Mouse (Mus musculus) CH12.LX (cell line): ENCODE data around the gene Agpat4. TPM values are rescaled to one million over a fixed set of nuclear protein-coding genes. Genes with fewer than 3 reads are reported as not detected.

Source experiments
- DNase-seq: peaks from one replicate; pipeline ENCODE4 v3.0.0-alpha.2; 2013; ENCODE audit errors: extremely low read depth
- H3K27ac ChIP-seq: 2 replicates; pipeline ENCODE4 v1.5.1; 2012; ENCODE audit warnings: low read depth, mild to moderate bottlenecking, control low read depth, moderate library complexity; ENCODE audit not compliant: insufficient read depth
- H3K27me3 ChIP-seq: replicated peaks from 2 replicates; pipeline ENCODE3; 2012; ENCODE audit warnings: inconsistent platforms
- H3K36me3 ChIP-seq, 2 experiments: replicated peaks in 1 of 2; 2 replicates each; pipeline versions ENCODE3 to v1.6.1; 2012; ENCODE audit warnings: inconsistent platforms in 1 of 2, low read length in 1 of 2, mild to moderate bottlenecking in 1 of 2, mixed read lengths in 1 of 2, moderate library complexity in 1 of 2; ENCODE audit not compliant: control insufficient read depth in 1 of 2, insufficient read depth in 1 of 2
- H3K4me1 ChIP-seq, 2 experiments: 2 replicates each; pipeline ENCODE4 v1.6.1; 2012; ENCODE audit warnings: inconsistent platforms in 1 of 2, moderate library complexity in 1 of 2; ENCODE audit not compliant: insufficient read depth in 2 of 2, control insufficient read depth in 1 of 2
- H3K4me2 ChIP-seq: 2 replicates; pipeline ENCODE4 v1.6.1; 2012; ENCODE audit warnings: low read depth, mild to moderate bottlenecking, control low read depth; ENCODE audit not compliant: poor library complexity, insufficient read depth, severe bottlenecking
- H3K4me3 ChIP-seq, 3 experiments: fragments of 150-350 bp in 1 of 3; sonication (generic) in 1 of 3; replicated peaks in 1 of 3; 2 replicates each; pipeline versions ENCODE3 to v1.5.1; 2011 to 2012; ENCODE audit warnings: low read depth in 2 of 3, low read length in 2 of 3, mild to moderate bottlenecking in 2 of 3, moderate library complexity in 2 of 3, control low read depth in 1 of 3, improper control_type of control experiment in 1 of 3, inconsistent platforms in 1 of 3, mixed read lengths in 1 of 3; ENCODE audit not compliant: poor library complexity in 1 of 3
- H3K79me2 ChIP-seq: replicated peaks from 2 replicates; pipeline ENCODE4 v1.6.1; 2012; ENCODE audit warnings: mild to moderate bottlenecking, moderate library complexity; ENCODE audit not compliant: control insufficient read depth, poor library complexity, insufficient read depth, severe bottlenecking; ENCODE audit errors: extremely low read depth
- H3K9ac ChIP-seq: 2 replicates; pipeline ENCODE4 v1.6.1; 2012; ENCODE audit warnings: low read depth, mild to moderate bottlenecking, control low read depth, moderate library complexity; ENCODE audit not compliant: insufficient read depth
- H3K9me3 ChIP-seq: replicated peaks from 2 replicates; pipeline ENCODE3; 2012; ENCODE audit warnings: low read length, inconsistent platforms, mixed read lengths
- BHLHE40 ChIP-seq: IDR thresholded peaks from 2 replicates; pipeline ENCODE4 v1.6.1; 2011; ENCODE audit warnings: mild to moderate bottlenecking, low read depth, low read length, improper control_type of control experiment
- CHD1 ChIP-seq: IDR thresholded peaks from 2 replicates; pipeline ENCODE4 v1.6.1; 2012; ENCODE audit warnings: low read depth, low read length, improper control_type of control experiment, inconsistent platforms
- CHD2 ChIP-seq: IDR thresholded peaks from 2 replicates; pipeline ENCODE4 v1.6.1; 2011; ENCODE audit warnings: low read length, improper control_type of control experiment
- CTCF ChIP-seq, 2 experiments: IDR thresholded peaks in 1 of 2; conservative IDR thresholded peaks in 1 of 2; 2 replicates each; pipeline ENCODE4 v1.5.1; 2011 to 2012; ENCODE audit warnings: low read depth in 2 of 2, low read length in 2 of 2, improper control_type of control experiment in 1 of 2, inconsistent platforms in 1 of 2, mild to moderate bottlenecking in 1 of 2, moderate library complexity in 1 of 2
- ELF1 ChIP-seq: IDR thresholded peaks from 2 replicates; pipeline ENCODE4 v1.6.1; 2014; ENCODE audit warnings: low read depth, mild to moderate bottlenecking, inconsistent platforms, low read length, improper control_type of control experiment
- EP300 ChIP-seq: IDR thresholded peaks from 2 replicates; pipeline ENCODE4 v1.6.1; 2011; ENCODE audit warnings: low read length, improper control_type of control experiment
- GABPA ChIP-seq: IDR thresholded peaks from 2 replicates; pipeline ENCODE4 v1.6.1; 2012; ENCODE audit warnings: low read depth, low read length, improper control_type of control experiment, inconsistent platforms; ENCODE audit not compliant: insufficient replicate concordance
- IRF4 ChIP-seq: IDR thresholded peaks from 2 replicates; pipeline ENCODE4 v1.6.1; 2014; ENCODE audit warnings: low read depth, mild to moderate bottlenecking, inconsistent platforms, low read length, improper control_type of control experiment
- JUN ChIP-seq: IDR thresholded peaks from 2 replicates; pipeline ENCODE4 v1.6.1; 2011; ENCODE audit warnings: low read depth, mild to moderate bottlenecking, low read length, improper control_type of control experiment, moderate library complexity; ENCODE audit not compliant: insufficient read depth
- JUND ChIP-seq: conservative IDR thresholded peaks from 2 replicates; pipeline ENCODE4 v1.6.1; 2011; ENCODE audit warnings: low read depth, low read length, improper control_type of control experiment
- MAX ChIP-seq: IDR thresholded peaks from 2 replicates; pipeline ENCODE4 v1.6.1; 2011; ENCODE audit warnings: low read length, improper control_type of control experiment
- MAZ ChIP-seq: IDR thresholded peaks from 2 replicates; pipeline ENCODE4 v1.6.1; 2012; ENCODE audit warnings: low read depth, mild to moderate bottlenecking, inconsistent platforms, low read length, improper control_type of control experiment, moderate library complexity
- MXI1 ChIP-seq: IDR thresholded peaks from 2 replicates; pipeline ENCODE4 v1.6.1; 2011; ENCODE audit warnings: mild to moderate bottlenecking, low read depth, low read length, improper control_type of control experiment
- MYC ChIP-seq: IDR thresholded peaks from 2 replicates; pipeline ENCODE4 v1.6.1; 2011; ENCODE audit warnings: low read depth, mild to moderate bottlenecking, improper control_type of control experiment, low read length
- NELFE ChIP-seq: IDR thresholded peaks from 2 replicates; pipeline ENCODE4 v1.6.1; 2011; ENCODE audit warnings: low read depth, low read length, improper control_type of control experiment
- NRF1 ChIP-seq: IDR thresholded peaks from 2 replicates; pipeline ENCODE4 v1.6.1; 2014; ENCODE audit warnings: low read depth, mild to moderate bottlenecking, inconsistent platforms, low read length, improper control_type of control experiment, moderate library complexity
- PAX5 ChIP-seq: IDR thresholded peaks from 2 replicates; pipeline ENCODE4 v1.6.1; 2012; ENCODE audit warnings: low read length, inconsistent platforms, mixed read lengths
- POLR2A ChIP-seq: IDR thresholded peaks from 2 replicates; pipeline ENCODE4 v1.6.1; 2011; ENCODE audit warnings: low read depth, mild to moderate bottlenecking, improper control_type of control experiment, low read length
- POLR2AphosphoS2 ChIP-seq: IDR thresholded peaks from 2 replicates; pipeline ENCODE4 v1.6.1; 2011; ENCODE audit warnings: low read depth, low read length, improper control_type of control experiment
- RAD21 ChIP-seq: IDR thresholded peaks from 2 replicates; pipeline ENCODE4 v1.6.1; 2011; ENCODE audit warnings: low read depth, mild to moderate bottlenecking, low read length, improper control_type of control experiment, moderate library complexity
- TBP ChIP-seq: conservative IDR thresholded peaks from 2 replicates; pipeline ENCODE4 v1.6.1; 2011; ENCODE audit warnings: low read depth, low read length, improper control_type of control experiment
- USF1 ChIP-seq: IDR thresholded peaks from 2 replicates; pipeline ENCODE4 v1.6.1; 2014; ENCODE audit warnings: low read depth, mild to moderate bottlenecking, inconsistent platforms, low read length, improper control_type of control experiment
- USF2 ChIP-seq: conservative IDR thresholded peaks from 2 replicates; pipeline ENCODE4 v1.6.1; 2011; ENCODE audit warnings: low read depth, low read length, improper control_type of control experiment
- ZKSCAN1 ChIP-seq: IDR thresholded peaks from 2 replicates; pipeline ENCODE4 v1.6.1; 2012; ENCODE audit warnings: low read depth, inconsistent platforms, low read length, improper control_type of control experiment, borderline replicate concordance
- dilution Hi-C: fragments of 300-500 bp; cut with MboI; formaldehyde crosslinking; loops from 2 replicates; pipeline ENCODE4 v1.14.3; 2020; ENCODE audit warnings: low sequenced_read_pairs; ENCODE audit not compliant: extremely low pct_unique_long_range_greater_than_20kb, extremely low pct_ligation_motif_present
- in situ Hi-C: fragments of 300-500 bp; cut with MboI; formaldehyde crosslinking; loops from 3 replicates; pipeline ENCODE4 v1.14.3; 2019; ENCODE audit warnings: low sequenced_read_pairs, low pct_ligation_motif_present, low pct_unique_long_range_greater_than_20kb, mixed read lengths
- polyA plus RNA-seq: library from polyadenylated mRNA; unstranded; fragments of >175 nt; gene quantifications from 2 replicates; pipeline ENCODE4 v1.2.1, GENCODE M21; 2012; ENCODE audit warnings: low read depth; ENCODE audit not compliant: insufficient read length
- total RNA-seq, 2 experiments: library from RNA; depleted of rRNA; stranded (reverse); fragments of 300-350 nt in 1 of 2; fragments of >200 nt in 1 of 2; gene quantifications; 2 replicates each; pipeline ENCODE4 v1.2.3; 2012 to 2014

The Agpat4 gene
- total and polyA plus RNA-seq, 3 experiments: 34.7 to 83.2 (median 44.5) TPM

DNA sequence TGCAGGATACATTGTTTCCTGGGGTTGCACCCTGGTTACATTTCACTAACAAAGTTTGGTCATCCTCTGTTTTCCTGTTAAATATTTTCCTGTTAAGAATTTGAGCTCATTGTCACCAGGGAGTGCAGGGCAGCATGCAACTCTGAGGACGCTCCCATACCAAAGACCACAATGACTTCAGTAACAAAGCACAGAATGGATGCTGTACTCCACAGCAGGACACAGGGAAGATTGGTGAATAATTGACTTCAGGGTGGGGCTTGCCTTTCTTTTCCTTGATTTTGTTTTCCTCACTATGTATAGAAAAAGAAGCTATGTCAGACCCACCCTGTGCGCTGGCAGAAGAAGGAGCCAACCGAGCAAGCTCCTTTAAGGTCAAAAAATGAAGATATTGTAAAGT lies 38.2 kb downstream of the Agpat4 start:
- H3K79me2 ChIP-seq: peaks cover 2% of the 10 kb centered on the region; the same call in 1 of the 2 replicates
- TF ChIP-seq BHLHE40 (no peak), MAZ (no peak), PAX5 (no peak), TBP (no peak), USF2 (no peak), JUND (no peak), CHD2 (no peak), NELFE (no peak), GABPA (no peak), IRF4 (no peak), RAD21 (no peak)
- TF ChIP-seq, all 38 proteins: peak for 0
- Histone ChIP-seq H3K9me3 (no peaks in the 10 kb centered on the region), H3K27me3 (no peaks in the 10 kb centered on the region), H3K4me1 (peaks cover 28 to 54% of the 10 kb centered on the region in 2 experiments), H3K9ac (no peak overlapping the region), H3K36me3 (peaks cover 40 to 70% of the 10 kb centered on the region in 2 experiments), H3K4me3 (no peak overlapping the region), H3K27ac (no peak overlapping the region), H3K4me2 (no peak overlapping the region)
- in situ Hi-C loops: loop anchor here (25.0 kb wide), 1 partner anchor 606 kb away; the partner anchor contains the start of gene Igf2r
- DNase-seq: no peak
- dilution Hi-C loops: no loop called here

- in situ Hi-C loops: loop anchor here (25.0 kb wide), 1 partner anchor 605 kb away; the partner anchor contains the start of gene Igf2r
- dilution Hi-C loops: no loop called here
- Histone ChIP-seq H3K4me2 (no peak overlapping the region), H3K27me3 (no peaks in the 10 kb centered on the region), H3K4me3 (no peak overlapping the region), H3K27ac (no peak overlapping the region), H3K79me2 (peaks cover 4% of the 10 kb centered on the region), H3K4me1 (peaks cover 28 to 59% of the 10 kb centered on the region in 2 experiments), H3K36me3 (peaks cover 35 to 64% of the 10 kb centered on the region in 2 experiments), H3K9me3 (no peaks in the 10 kb centered on the region), H3K9ac (no peak overlapping the region)
- DNase-seq: no peak
- TF ChIP-seq CHD2: no peak
- TF ChIP-seq MXI1: no peak
- TF ChIP-seq TBP: no peak
- no peak for TF ChIP-seq PAX5
- TF ChIP-seq POLR2A: no peak
- no peak for TF ChIP-seq RAD21
- no peak for TF ChIP-seq NRF1
- TF ChIP-seq CHD1: no peak
- TF ChIP-seq CTCF (conservative IDR thresholded peaks at IDR 0.05 in 1 of 2, IDR thresholded peaks at IDR 0.05 in 1 of 2; ENCODE audit: low read depth in 2 of 2, low read length in 2 of 2): no peak
- TF ChIP-seq JUN: no peak
- no peak for TF ChIP-seq IRF4
- TF ChIP-seq USF2: no peak
- no peak for TF ChIP-seq MAX
- no peak for TF ChIP-seq POLR2AphosphoS2
- no peak for TF ChIP-seq USF1
- no peak for TF ChIP-seq EP300
- no peak for TF ChIP-seq ELF1
- TF ChIP-seq MYC: no peak
- no peak for TF ChIP-seq ZKSCAN1
- no peak for TF ChIP-seq MAZ
These were observed 38.7 kb downstream of the Agpat4 start for GRCm38 (mm10) chr17:12157203-12157602.
